Mouse (Mus musculus) forebrain, embryonic 16.5 days (tissue): ENCODE results near the gene Myd88. TPM values are rescaled to one million over a fixed set of nuclear protein-coding genes. Genes with fewer than 3 reads are reported as not detected.

Source experiments
- ATAC-seq: fragments of 200-750 bp; cut with Nextera tagmentation; 2 replicates; pipeline ENCODE4 v1.8.0; 2017; ENCODE audit warnings: mild to moderate bottlenecking, moderate library complexity
- H3K27ac ChIP-seq: fragments of 300-500 bp; sonication (generic); 2 replicates; pipeline ENCODE4 v1.5.1; 2014; ENCODE audit warnings: low read length, control low read depth
- H3K27me3 ChIP-seq: fragments of 300-500 bp; sonication (generic); replicated peaks from 2 replicates; pipeline ENCODE4 v1.6.1; 2014; ENCODE audit warnings: low read length; ENCODE audit not compliant: control insufficient read depth, insufficient read depth
- H3K36me3 ChIP-seq: fragments of 300-500 bp; sonication (generic); 2 replicates; pipeline ENCODE4 v1.6.1; 2014; ENCODE audit not compliant: control insufficient read depth, insufficient read depth
- H3K4me1 ChIP-seq: fragments of 300-500 bp; sonication (generic); replicated peaks from 2 replicates; pipeline ENCODE4 v1.6.1; 2014; ENCODE audit warnings: low read length; ENCODE audit not compliant: control insufficient read depth, insufficient read depth
- H3K4me2 ChIP-seq: fragments of 300-500 bp; sonication (generic); 2 replicates; pipeline ENCODE4 v1.6.1; 2014; ENCODE audit warnings: mild to moderate bottlenecking, low read length, control low read depth
- H3K4me3 ChIP-seq: fragments of 300-500 bp; sonication (generic); replicated peaks from 2 replicates; pipeline ENCODE4 v1.5.1; 2014; ENCODE audit warnings: mild to moderate bottlenecking, low read length, control low read depth
- H3K9ac ChIP-seq: fragments of 300-500 bp; sonication (generic); replicated peaks from 2 replicates; pipeline ENCODE4 v1.6.1; 2014; ENCODE audit warnings: low read depth, low read length, control low read depth
- H3K9me3 ChIP-seq: fragments of 300-500 bp; sonication (generic); 2 replicates; pipeline ENCODE4 v1.6.1; 2016; ENCODE audit warnings: low read length; ENCODE audit not compliant: control insufficient read depth
- WGBS: fragments of 180-500 bp; shearing (Covaris S2); extraction: QIAGEN DNeasy Blood & Tissue Kit; methylation state at CpG from one replicate; pipeline ENCODE4 v1.1.7; 2014; 5-methylcytosine and 5-hydroxymethylcytosine counted together
- polyA plus RNA-seq: library from polyadenylated mRNA; unstranded; fragments of >200 nt; fragmentation: Nextera tagmentation; extraction: Ambion mirVana; gene quantifications from 2 replicates; pipeline ENCODE4 v1.2.1, GENCODE M21; 2015

The Myd88 gene
- polyA plus RNA-seq, 1 experiment from 2014 or later = 4.4 TPM

- Histone ChIP-seq H3K9ac (no peak overlapping the region), H3K9me3 (no peaks in the 10 kb centered on the region), H3K4me3 (no peak overlapping the region), H3K27me3 (no peaks in the 10 kb centered on the region), H3K4me1 (no peaks in the 10 kb centered on the region), H3K36me3 (no peaks in the 10 kb centered on the region), H3K4me2 (no peak overlapping the region), H3K27ac (no peak overlapping the region)
- ATAC-seq = no peak
- WGBS = 94% methylated on average over 3 of the region's 3 CpGs
Observed at GRCm38 (mm10) chr9:119368367-119368766, 27.2 kb upstream of the Myd88 start.

GRCm38 (mm10) chr9:119365284-119365683, 24.1 kb upstream of the Myd88 start, which contains the start of gene Slc22a14:
Slc22a14 (minus strand) TSS chr9:119365553.
- no peak for ATAC-seq
- H3K4me2 ChIP-seq = no peak within 1 kb of the TSS
- H3K4me1 ChIP-seq = no peaks in the 10 kb centered on the region
- WGBS = 74% methylated on average over 7 of the region's 7 CpGs
- H3K36me3 ChIP-seq = no peaks in the 10 kb centered on the region
- H3K9ac ChIP-seq = no peak within 1 kb of the TSS
- no peaks in the 10 kb centered on the region for H3K27me3 ChIP-seq
- H3K4me3 ChIP-seq = no peak within 1 kb of the TSS
- no peak within 1 kb of the TSS for H3K27ac ChIP-seq
- no peaks in the 10 kb centered on the region for H3K9me3 ChIP-seq

GRCm38 (mm10) chr9:119363229-119363628, 22.0 kb upstream of the Myd88 start:
- H3K27ac ChIP-seq = no peak overlapping the region
- no peaks in the 10 kb centered on the region for H3K27me3 ChIP-seq
- H3K9ac ChIP-seq = no peak overlapping the region
- 93% methylated on average over 12 of the region's 12 CpGs for WGBS
- no peak overlapping the region for H3K4me2 ChIP-seq
- no peaks in the 10 kb centered on the region for H3K36me3 ChIP-seq
- no peaks in the 10 kb centered on the region for H3K9me3 ChIP-seq
- H3K4me3 ChIP-seq = no peak overlapping the region
- no peak for ATAC-seq
- H3K4me1 ChIP-seq = no peaks in the 10 kb centered on the region

DNA sequence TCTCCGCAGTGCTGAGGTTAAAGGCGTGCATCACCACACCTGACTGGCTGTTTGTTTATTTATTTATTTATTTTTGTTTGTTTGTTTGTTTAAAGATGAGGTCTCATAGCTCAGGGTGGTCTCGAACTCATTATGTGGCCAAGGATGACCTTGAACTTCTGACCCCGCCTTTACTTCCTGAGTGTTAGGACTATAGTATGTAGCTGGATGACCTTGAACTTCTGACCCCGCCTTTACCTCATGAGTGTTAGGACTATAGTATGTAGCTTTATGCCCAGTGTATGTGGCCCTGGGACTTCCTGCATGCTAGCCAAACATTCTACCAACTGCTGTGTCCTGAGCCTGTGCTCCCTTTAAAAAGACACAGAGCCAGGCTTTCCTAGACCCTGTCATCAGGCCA, 20.2 kb upstream of the Myd88 start:
- no peaks in the 10 kb centered on the region for H3K9me3 ChIP-seq
- peaks cover 6% of the 10 kb centered on the region; the same call in 1 of the 2 replicates for H3K4me1 ChIP-seq
- H3K27me3 ChIP-seq = no peaks in the 10 kb centered on the region
- H3K27ac ChIP-seq = no peak overlapping the region
- no peak for ATAC-seq
- H3K4me3 ChIP-seq = no peak overlapping the region
- 93% methylated on average over 5 of the region's 5 CpGs for WGBS
- H3K9ac ChIP-seq = no peak overlapping the region
- no peak overlapping the region for H3K4me2 ChIP-seq
- no peaks in the 10 kb centered on the region for H3K36me3 ChIP-seq

- no peaks in the 10 kb centered on the region for H3K9me3 ChIP-seq
- peak; percentile 6; the same call in 1 of the 2 replicates for ATAC-seq
- no peaks in the 10 kb centered on the region for H3K36me3 ChIP-seq
- no peaks in the 10 kb centered on the region for H3K27me3 ChIP-seq
- H3K9ac ChIP-seq = peak overlapping the region; percentile 74; the same call in 1 of the 2 replicates
- H3K4me3 ChIP-seq = peak overlapping the region; percentile 71
- peak overlapping the region; percentile 85 for H3K4me2 ChIP-seq
- 23% methylated on average over 9 of the region's 9 CpGs for WGBS
- H3K4me1 ChIP-seq = peaks cover 6% of the 10 kb centered on the region; the same call in 1 of the 2 replicates
- H3K27ac ChIP-seq = no peak overlapping the region
Observed at GRCm38 (mm10) chr9:119358058-119358429, 16.8 kb upstream of the Myd88 start.

- H3K9me3 ChIP-seq = no peaks in the 10 kb centered on the region
- H3K27me3 ChIP-seq = no peaks in the 10 kb centered on the region
- peaks cover 6% of the 10 kb centered on the region; the same call in 1 of the 2 replicates for H3K4me1 ChIP-seq
- 2% methylated on average over 65 of the region's 65 CpGs for WGBS
- peak within 1 kb of the TSS; percentile 74 for H3K9ac ChIP-seq
- H3K36me3 ChIP-seq = no peaks in the 10 kb centered on the region
- H3K27ac ChIP-seq = no peak within 1 kb of the TSS
- peak within 1 kb of the TSS; percentile 71 for H3K4me3 ChIP-seq
- peak within 1 kb of the TSS; percentile 85 for H3K4me2 ChIP-seq
- peak; percentile 93 for ATAC-seq
Observed at GRCm38 (mm10) chr9:119357331-119358057, 16.3 kb upstream of the Myd88 start, which contains the start of gene Xylb. Xylb (plus strand) TSS chr9:119357381.

DNA sequence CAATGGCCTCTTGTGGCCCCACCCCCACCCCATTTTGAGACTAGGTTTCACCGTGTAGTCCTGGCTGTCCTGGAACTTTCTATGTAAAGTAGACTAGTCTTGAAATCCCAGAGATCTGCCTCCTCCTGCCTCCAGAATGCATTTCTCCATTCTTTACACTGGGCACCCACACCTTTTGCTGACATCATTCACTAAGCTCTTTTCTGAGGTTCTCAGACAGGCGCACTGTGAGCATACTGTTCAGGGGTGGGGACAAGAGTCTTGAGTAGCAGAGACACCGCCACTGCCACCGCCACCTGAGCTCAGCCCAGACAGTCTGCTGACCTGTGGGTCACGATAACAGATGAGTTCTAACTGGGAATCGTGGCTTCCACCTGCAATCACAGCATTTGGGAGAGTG, 14.7 kb upstream of the Myd88 start:
- Histone ChIP-seq H3K4me2 (no peak overlapping the region), H3K27me3 (no peaks in the 10 kb centered on the region), H3K27ac (no peak overlapping the region), H3K36me3 (no peaks in the 10 kb centered on the region), H3K9me3 (no peaks in the 10 kb centered on the region), H3K4me3 (no peak overlapping the region), H3K9ac (no peak overlapping the region), H3K4me1 (peaks cover 6% of the 10 kb centered on the region; the same call in 1 of the 2 replicates)
- WGBS = 82% methylated on average over 6 of the region's 6 CpGs
- ATAC-seq = no peak

DNA sequence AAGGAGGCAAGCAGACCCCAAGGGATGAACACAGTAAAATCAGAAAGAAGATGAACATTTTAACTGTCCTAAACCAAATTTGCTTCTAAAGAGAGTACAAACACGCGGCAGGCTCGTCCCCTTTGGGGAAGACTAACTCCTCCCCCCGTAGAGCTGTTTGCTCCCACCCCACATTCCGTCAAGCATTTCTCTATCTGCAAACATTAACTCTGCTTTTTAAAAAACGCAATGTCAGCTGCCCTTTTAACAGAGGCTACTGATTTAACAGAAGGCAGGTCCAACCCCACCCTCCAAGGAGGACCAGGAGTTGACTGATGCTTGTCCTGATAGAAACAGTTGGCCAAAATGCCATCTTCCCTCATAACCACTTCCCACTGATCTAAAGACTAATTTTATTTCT, 12.7 kb upstream of the Myd88 start:
- Histone ChIP-seq H3K9ac (no peak overlapping the region), H3K27me3 (no peaks in the 10 kb centered on the region), H3K4me3 (no peak overlapping the region), H3K4me1 (peaks cover 6% of the 10 kb centered on the region; the same call in 1 of the 2 replicates), H3K36me3 (peaks cover 5% of the 10 kb centered on the region; the same call in 1 of the 2 replicates), H3K4me2 (no peak overlapping the region), H3K9me3 (no peaks in the 10 kb centered on the region), H3K27ac (no peak overlapping the region)
- ATAC-seq = no peak
- WGBS = 86% methylated on average over 6 of the region's 6 CpGs

GRCm38 (mm10) chr9:119352060-119352459, 10.8 kb upstream of the Myd88 start:
- Histone ChIP-seq H3K4me2 (no peak overlapping the region), H3K9me3 (no peaks in the 10 kb centered on the region), H3K36me3 (peaks cover 10% of the 10 kb centered on the region; the same call in 1 of the 2 replicates), H3K27ac (no peak overlapping the region), H3K4me3 (no peak overlapping the region), H3K9ac (no peak overlapping the region), H3K4me1 (no peaks in the 10 kb centered on the region), H3K27me3 (no peaks in the 10 kb centered on the region)
- ATAC-seq = peak; percentile 56; the same call in 1 of the 2 replicates
- 12% methylated on average over 4 of the region's 4 CpGs for WGBS
